Mouse (Mus musculus) MEL (cell line): ENCODE measurements around the gene Sun2. TPM values are rescaled to one million over a fixed set of nuclear protein-coding genes. Genes with fewer than 3 reads are reported as not detected.

Experiments used
- DNase-seq: peaks from one replicate; pipeline ENCODE4 v3.0.0; 2011; ENCODE audit warnings: low read depth, low spot score
- H3K27ac ChIP-seq: 2 replicates; pipeline ENCODE4 v1.5.1; 2012; ENCODE audit warnings: low read depth, mild to moderate bottlenecking, control low read depth, low read length, moderate library complexity; ENCODE audit not compliant: control insufficient read depth
- H3K27me3 ChIP-seq, 2 experiments: fragments of 150-350 bp in 1 of 2; sonication (generic) in 1 of 2; 2 replicates each; pipeline ENCODE4 v1.6.1; 2012; ENCODE audit warnings: low read length in 2 of 2, mild to moderate bottlenecking in 2 of 2, improper control_type of control experiment in 1 of 2, moderate library complexity in 1 of 2; ENCODE audit not compliant: insufficient read depth in 2 of 2, control insufficient read depth in 1 of 2
- H3K36me3 ChIP-seq, 2 experiments: 2 replicates each; pipeline ENCODE4 v1.6.1; 2012 to 2014; ENCODE audit warnings: low read length in 2 of 2, improper control_type of control experiment in 1 of 2, inconsistent platforms in 1 of 2, mild to moderate bottlenecking in 1 of 2; ENCODE audit not compliant: insufficient read depth in 2 of 2, control insufficient read depth in 1 of 2
- H3K4me1 ChIP-seq, 2 experiments: fragments of 150-350 bp in 1 of 2; sonication (generic) in 1 of 2; 2 replicates each; pipeline ENCODE4 v1.6.1; 2012; ENCODE audit warnings: low read length in 2 of 2, improper control_type of control experiment in 1 of 2, mild to moderate bottlenecking in 1 of 2; ENCODE audit not compliant: insufficient read depth in 2 of 2, control insufficient read depth in 1 of 2
- H3K4me3 ChIP-seq, 2 experiments: fragments of 150-350 bp in 1 of 2; sonication (generic) in 1 of 2; 2 replicates each; pipeline ENCODE4 v1.5.1; 2012; ENCODE audit warnings: low read depth in 2 of 2, low read length in 2 of 2, mild to moderate bottlenecking in 2 of 2, moderate library complexity in 2 of 2, control low read depth in 1 of 2, improper control_type of control experiment in 1 of 2; ENCODE audit not compliant: control insufficient read depth in 1 of 2, insufficient read depth in 1 of 2
- H3K79me2 ChIP-seq: 2 replicates; pipeline ENCODE4 v1.6.1; 2012; ENCODE audit warnings: mild to moderate bottlenecking, low read length, moderate library complexity; ENCODE audit not compliant: control insufficient read depth, poor library complexity, insufficient read depth
- H3K9ac ChIP-seq: 2 replicates; pipeline ENCODE4 v1.6.1; 2012; ENCODE audit warnings: low read depth, mild to moderate bottlenecking, control low read depth, low read length, moderate library complexity; ENCODE audit not compliant: control insufficient read depth, poor library complexity, severe bottlenecking
- H3K9me3 ChIP-seq: fragments of 150-350 bp; sonication (generic); replicated peaks from 2 replicates; pipeline ENCODE4 v1.6.1; 2012; ENCODE audit warnings: mild to moderate bottlenecking, low read length, improper control_type of control experiment, moderate library complexity; ENCODE audit not compliant: insufficient read depth
- BHLHE40 ChIP-seq: IDR thresholded peaks from 2 replicates; pipeline ENCODE4 v1.6.1; 2012; ENCODE audit warnings: low read depth, mild to moderate bottlenecking, inconsistent platforms, low read length, improper control_type of control experiment, borderline replicate concordance
- CTCF ChIP-seq, 3 experiments: IDR thresholded peaks in 2 of 3; conservative IDR thresholded peaks in 1 of 3; 2 replicates each; pipeline ENCODE4 v1.5.1; 2011 to 2012; ENCODE audit warnings: low read length in 3 of 3, low read depth in 2 of 3, mild to moderate bottlenecking in 2 of 3, improper control_type of control experiment in 1 of 3, inconsistent platforms in 1 of 3, mixed read lengths in 1 of 3, moderate library complexity in 1 of 3; ENCODE audit not compliant: control insufficient read depth in 1 of 3, insufficient read depth in 1 of 3, poor library complexity in 1 of 3, severe bottlenecking in 1 of 3
- GABPA ChIP-seq: IDR thresholded peaks from 2 replicates; pipeline ENCODE4 v1.6.1; 2012; ENCODE audit warnings: low read depth, mild to moderate bottlenecking, inconsistent platforms, low read length, improper control_type of control experiment, moderate library complexity
- MXI1 ChIP-seq: IDR thresholded peaks from 2 replicates; pipeline ENCODE4 v1.6.1; 2011; ENCODE audit warnings: mild to moderate bottlenecking, low read depth, low read length, improper control_type of control experiment
- MYC ChIP-seq: IDR thresholded peaks from 2 replicates; pipeline ENCODE4 v1.6.1; 2011; ENCODE audit warnings: low read depth, mild to moderate bottlenecking, low read length, improper control_type of control experiment, moderate library complexity
- NELFE ChIP-seq: IDR thresholded peaks from 2 replicates; pipeline ENCODE4 v1.6.1; 2011; ENCODE audit warnings: low read depth, low read length, improper control_type of control experiment
- POLR2AphosphoS5 ChIP-seq: IDR thresholded peaks from 2 replicates; pipeline ENCODE4 v1.6.1; 2012; ENCODE audit warnings: low read depth, borderline replicate concordance, mild to moderate bottlenecking, inconsistent platforms, low read length, moderate library complexity, mixed read lengths
- RAD21 ChIP-seq: IDR thresholded peaks from 2 replicates; pipeline ENCODE4 v1.6.1; 2011; ENCODE audit warnings: mild to moderate bottlenecking, low read depth, low read length, improper control_type of control experiment
- SMC3 ChIP-seq: IDR thresholded peaks from 2 replicates; pipeline ENCODE4 v1.6.1; 2011; ENCODE audit warnings: low read depth, low read length, improper control_type of control experiment
- USF1 ChIP-seq: IDR thresholded peaks from 2 replicates; pipeline ENCODE4 v1.6.1; 2014; ENCODE audit warnings: low read depth, mild to moderate bottlenecking, inconsistent platforms, low read length, improper control_type of control experiment, moderate library complexity
- USF2 ChIP-seq, 2 experiments: IDR thresholded peaks; 2 replicates each; pipeline ENCODE4 v1.6.1; 2011 to 2012; ENCODE audit warnings: improper control_type of control experiment in 2 of 2, low read length in 2 of 2, borderline replicate concordance in 1 of 2, inconsistent platforms in 1 of 2, low read depth in 1 of 2, mild to moderate bottlenecking in 1 of 2; ENCODE audit not compliant: insufficient read depth in 1 of 2
- ZKSCAN1 ChIP-seq: IDR thresholded peaks from 2 replicates; pipeline ENCODE4 v1.6.1; 2012; ENCODE audit warnings: low read depth, mild to moderate bottlenecking, inconsistent platforms, low read length, improper control_type of control experiment, moderate library complexity
- ZNF384 ChIP-seq: IDR thresholded peaks from 2 replicates; pipeline ENCODE4 v1.6.1; 2012; ENCODE audit warnings: low read depth, mild to moderate bottlenecking, inconsistent platforms, low read length, improper control_type of control experiment
- polyA plus RNA-seq, 2 experiments: library from polyadenylated mRNA; stranded (reverse) in 1 of 2; unstranded in 1 of 2; fragments of >175 nt in 1 of 2; fragments of >200 nt in 1 of 2; gene quantifications; 2 replicates each; pipeline versions ENCODE4 v1.2.1 to v1.2.4; 2012; ENCODE audit warnings: low replicate concordance in 2 of 2, low read depth in 1 of 2; ENCODE audit not compliant: insufficient read length in 2 of 2, insufficient read depth in 1 of 2, missing spikeins in 1 of 2
- total RNA-seq: library from RNA; depleted of rRNA; stranded (reverse); fragments of 300-350 nt; gene quantifications from 2 replicates; pipeline ENCODE4 v1.2.3, GENCODE M21; 2012

Gene Sun2
- total and polyA plus RNA-seq, 3 experiments = 4.3 to 10.6 TPM; not detected in 1

GRCm38 (mm10) chr15:79727840-79728239 is 14.5 kb downstream of the Sun2 start:
- H3K4me1 ChIP-seq = no peaks in the 10 kb centered on the region
- no peak for TF ChIP-seq USF1
- TF ChIP-seq ZKSCAN1 = no peak
- no peak for TF ChIP-seq MXI1
- no peaks in the 10 kb centered on the region for H3K79me2 ChIP-seq
- H3K9ac ChIP-seq = no peak overlapping the region
- no peaks in the 10 kb centered on the region for H3K27me3 ChIP-seq
- no peaks in the 10 kb centered on the region; a peak in 1 of 4 replicates for H3K36me3 ChIP-seq
- H3K4me3 ChIP-seq = no peak overlapping the region
- no peaks in the 10 kb centered on the region for H3K9me3 ChIP-seq
- no peak overlapping the region for H3K27ac ChIP-seq
- no peak for DNase-seq

- H3K4me1 ChIP-seq = no peaks in the 10 kb centered on the region
- no peak overlapping the region for H3K27ac ChIP-seq
- DNase-seq = no peak
- no peak for TF ChIP-seq USF1
- TF ChIP-seq NELFE = no peak
- TF ChIP-seq MXI1 = no peak
- no peak for TF ChIP-seq ZNF384
- TF ChIP-seq USF2 (IDR thresholded peaks at IDR 0.05; ENCODE audit: borderline replicate concordance in 1 of 2, insufficient read depth in 1 of 2, low read depth in 1 of 2, low read length in 2 of 2) = no peak
- no peak for TF ChIP-seq RAD21
- TF ChIP-seq, all 39 proteins: peak for 0
- Histone ChIP-seq H3K4me3 (no peak overlapping the region), H3K36me3 (no peaks in the 10 kb centered on the region; a peak in 1 of 4 replicates), H3K9ac (no peak overlapping the region), H3K9me3 (no peaks in the 10 kb centered on the region), H3K79me2 (no peaks in the 10 kb centered on the region), H3K27me3 (no peaks in the 10 kb centered on the region)
Observed at GRCm38 (mm10) chr15:79725190-79725789, 17.0 kb downstream of the Sun2 start.

DNA sequence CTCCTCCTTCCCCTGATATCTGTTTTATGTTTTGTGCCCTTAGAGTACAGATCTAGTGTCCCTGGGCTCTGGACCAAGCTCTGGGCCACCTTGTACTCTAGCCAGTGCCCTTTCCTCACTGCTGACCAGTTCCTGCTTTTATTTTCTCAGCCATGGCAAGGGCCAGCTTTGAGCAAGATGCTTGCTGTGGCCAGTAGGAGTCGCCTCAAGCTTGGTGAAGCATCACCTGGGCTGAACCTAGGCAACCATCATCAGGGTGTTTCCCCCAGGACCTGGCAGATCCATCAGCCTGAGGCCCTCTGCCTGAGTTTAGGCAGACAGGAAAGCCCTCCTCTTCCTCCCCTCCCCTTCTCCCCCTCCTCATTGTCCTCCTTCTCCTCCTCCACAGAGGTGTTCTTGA is 18.9 kb downstream of the Sun2 start:
- Histone ChIP-seq H3K4me3 (no peak overlapping the region), H3K9me3 (no peaks in the 10 kb centered on the region), H3K36me3 (no peaks in the 10 kb centered on the region; a peak in 1 of 4 replicates), H3K4me1 (no peaks in the 10 kb centered on the region), H3K9ac (no peak overlapping the region), H3K79me2 (no peaks in the 10 kb centered on the region)
- peak; percentile 23 for DNase-seq
- TF ChIP-seq POLR2AphosphoS5 = no peak
- peak; percentile 10; the same call in 1 of the 2 replicates for TF ChIP-seq SMC3
- no peak for TF ChIP-seq MYC
- peak in 2 of 3 experiments; percentile 43 to 47; a peak in 4 of 6 replicates for TF ChIP-seq CTCF (IDR thresholded peaks at IDR 0.05 in 2 of 3, conservative IDR thresholded peaks at IDR 0.05 in 1 of 3; ENCODE audit: control insufficient read depth in 1 of 3, insufficient read depth in 1 of 3, low read depth in 2 of 3, low read length in 3 of 3, poor library complexity in 1 of 3, severe bottlenecking in 1 of 3)
- no peak for TF ChIP-seq BHLHE40
- TF ChIP-seq GABPA = no peak
- no peak for TF ChIP-seq NELFE
- TF ChIP-seq RAD21 = peak; percentile 33
- TF ChIP-seq, all 39 proteins: peak for 3
- H3K27ac ChIP-seq = no peak overlapping the region
- no peaks in the 10 kb centered on the region for H3K27me3 ChIP-seq
